Mouse (Mus musculus): ENCODE results near the gene Gtf2f1. TPM values are rescaled to one million over a fixed set of nuclear protein-coding genes. Genes with fewer than 3 reads are reported as not detected.

Gene Gtf2f1
- polyA plus RNA-seq, 1 experiment, result 61.6 TPM

DNA sequence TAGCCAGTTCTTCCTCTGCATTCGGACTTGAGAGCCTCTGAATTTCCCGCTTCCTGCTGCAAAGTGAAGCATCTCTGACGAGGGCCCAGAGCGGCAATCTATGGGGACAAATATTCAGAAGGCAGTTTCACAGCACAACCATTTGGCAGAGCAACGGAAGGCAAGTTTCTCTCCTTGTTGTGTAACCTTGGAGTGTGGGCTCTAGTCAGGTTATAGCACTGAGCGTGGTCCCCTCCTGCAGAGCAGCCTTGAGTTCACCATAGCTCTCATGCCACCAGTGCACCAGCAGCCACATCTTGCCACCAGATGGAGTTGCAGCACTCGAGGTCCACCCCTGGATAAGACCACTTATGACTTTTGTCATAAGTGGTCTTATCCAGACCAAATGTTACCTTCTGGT, 22.6 kb downstream of the Gtf2f1 start:
- no peak overlapping the region for H3K4me3 ChIP-seq
- peaks cover 18% of the 10 kb centered on the region for H3K79me2 ChIP-seq (ENCODE audit: control insufficient read depth, insufficient read depth)
- no peaks in the 10 kb centered on the region for H3K27me3 ChIP-seq (ENCODE audit: control insufficient read depth, insufficient read depth, insufficient read length)
- no peaks in the 10 kb centered on the region for H3K36me3 ChIP-seq (ENCODE audit: control insufficient read depth, insufficient read depth)
- no peak overlapping the region for H3K4me2 ChIP-seq (ENCODE audit: low read depth)
- no peak overlapping the region for H3ac ChIP-seq (ENCODE audit: control insufficient read depth, insufficient read length)
- TF ChIP-seq TCF3 (IDR thresholded peaks at IDR 0.05; ENCODE audit: insufficient read length, low read depth) (no peak), MAX (IDR thresholded peaks at IDR 0.05; ENCODE audit: low read depth) (no peak), POLR2AphosphoS2 (IDR thresholded peaks at IDR 0.05; ENCODE audit: insufficient read length, low read depth) (no peak)

DNA sequence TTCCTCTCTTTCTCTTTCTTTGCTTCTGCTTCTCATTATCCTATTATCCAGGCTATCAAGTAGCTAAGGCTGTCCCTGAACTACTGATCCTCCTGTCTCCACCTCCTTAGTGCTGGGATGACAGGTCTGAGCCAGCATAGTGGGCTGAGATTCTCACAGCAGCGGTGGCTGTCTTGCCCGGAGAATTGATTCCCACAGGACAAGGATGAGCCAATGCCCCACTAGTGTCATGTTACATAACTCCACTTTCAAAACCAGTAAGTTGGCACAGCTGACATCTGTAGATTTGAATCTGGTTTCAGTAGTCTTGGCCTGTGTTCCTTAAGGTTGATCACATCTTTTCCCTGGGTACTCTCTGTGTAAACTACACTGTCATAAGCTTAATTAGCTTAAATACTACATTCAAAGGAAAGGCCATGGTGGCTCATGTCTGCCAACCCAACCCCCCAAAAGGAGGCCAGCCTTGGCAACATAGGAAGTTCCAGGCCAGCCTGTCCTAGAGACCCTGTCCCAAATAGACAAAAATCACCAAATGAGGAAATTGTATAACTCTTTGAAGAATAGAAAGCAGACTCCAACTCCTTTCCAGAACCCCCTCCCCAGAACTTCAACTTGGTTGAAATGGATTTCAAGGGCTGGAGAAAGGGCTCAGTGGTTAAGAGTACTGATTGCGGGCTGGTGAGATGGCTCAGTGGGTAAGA, 24.8 kb downstream of the Gtf2f1 start:
- no peak for TF ChIP-seq POLR2AphosphoS2 (IDR thresholded peaks at IDR 0.05; ENCODE audit: insufficient read length, low read depth)
- no peak for TF ChIP-seq USF1 (IDR thresholded peaks at IDR 0.05; ENCODE audit: low read depth)
- TF ChIP-seq E2F4 (IDR thresholded peaks at IDR 0.05; ENCODE audit: insufficient read depth), result no peak
- no peak for TF ChIP-seq POLR2A (IDR thresholded peaks at IDR 0.05; ENCODE audit: insufficient read length, low read depth)
- TF ChIP-seq MYOD1 (IDR thresholded peaks at IDR 0.05; ENCODE audit: control insufficient read depth in 1 of 3, insufficient read length in 2 of 3, low read depth in 2 of 3), result no peak
- no peak for TF ChIP-seq CEBPB (IDR thresholded peaks at IDR 0.05; ENCODE audit: insufficient read depth, poor library complexity, severe bottlenecking)
- no peak for TF ChIP-seq MAX (IDR thresholded peaks at IDR 0.05; ENCODE audit: low read depth)
- no peak for TF ChIP-seq TCF3 (IDR thresholded peaks at IDR 0.05; ENCODE audit: insufficient read length, low read depth)
- no peak for TF ChIP-seq TCF12 (IDR thresholded peaks at IDR 0.05; ENCODE audit: insufficient read depth, poor library complexity, severe bottlenecking)
- no peak for TF ChIP-seq REST (IDR thresholded peaks at IDR 0.05; ENCODE audit: insufficient read depth, insufficient read length)
- TF ChIP-seq SRF (IDR thresholded peaks at IDR 0.05; ENCODE audit: control insufficient read depth, insufficient read length, low read depth), result no peak
- no peaks in the 10 kb centered on the region for H3K36me3 ChIP-seq (ENCODE audit: control insufficient read depth, insufficient read depth)

DNA sequence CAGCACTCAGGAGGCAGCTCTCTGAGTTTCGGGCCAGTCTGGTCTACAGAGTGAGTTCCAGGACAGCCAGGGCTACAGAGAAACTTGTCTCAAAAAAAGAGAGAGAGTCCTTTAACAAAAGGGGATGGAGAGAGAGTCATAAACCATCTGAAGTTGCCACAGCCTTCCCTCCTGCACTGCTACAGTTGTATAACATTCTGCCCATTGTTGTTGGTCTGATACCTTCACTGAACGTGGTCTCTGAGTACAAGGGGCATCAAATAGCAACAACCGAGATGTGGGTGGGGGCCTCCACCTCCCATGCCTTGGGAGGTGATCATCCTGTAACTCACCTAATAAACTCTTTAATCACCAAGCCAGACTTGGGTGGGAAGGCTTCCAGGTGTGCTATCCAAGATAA, 25.4 kb downstream of the Gtf2f1 start:
- H3K4me2 ChIP-seq (ENCODE audit: low read depth), result no peak overlapping the region
- no peak overlapping the region for H3K4me3 ChIP-seq
- H3K27me3 ChIP-seq (ENCODE audit: control insufficient read depth, insufficient read depth, insufficient read length), result peaks cover 12% of the 10 kb centered on the region
- peaks cover 5% of the 10 kb centered on the region for H3K79me2 ChIP-seq (ENCODE audit: control insufficient read depth, insufficient read depth)
- H3ac ChIP-seq (ENCODE audit: control insufficient read depth, insufficient read length), result no peak overlapping the region
- no peaks in the 10 kb centered on the region for H3K36me3 ChIP-seq (ENCODE audit: control insufficient read depth, insufficient read depth)
- no peak for TF ChIP-seq MAX (IDR thresholded peaks at IDR 0.05; ENCODE audit: low read depth)
- TF ChIP-seq TCF12 (IDR thresholded peaks at IDR 0.05; ENCODE audit: insufficient read depth, poor library complexity, severe bottlenecking), result no peak
- no peak for TF ChIP-seq MYOD1 (IDR thresholded peaks at IDR 0.05; ENCODE audit: control insufficient read depth in 1 of 3, insufficient read length in 2 of 3, low read depth in 2 of 3)

More for the DNA sequence above, 24.8 kb downstream of the Gtf2f1 start:
- Histone ChIP-seq H3ac (ENCODE audit: control insufficient read depth, insufficient read length) (no peak overlapping the region), H3K4me2 (ENCODE audit: low read depth) (no peak overlapping the region), H3K27me3 (ENCODE audit: control insufficient read depth, insufficient read depth, insufficient read length) (peaks cover 8% of the 10 kb centered on the region), H3K4me3 (no peak overlapping the region), H3K79me2 (ENCODE audit: control insufficient read depth, insufficient read depth) (peaks cover 11% of the 10 kb centered on the region)

DNA sequence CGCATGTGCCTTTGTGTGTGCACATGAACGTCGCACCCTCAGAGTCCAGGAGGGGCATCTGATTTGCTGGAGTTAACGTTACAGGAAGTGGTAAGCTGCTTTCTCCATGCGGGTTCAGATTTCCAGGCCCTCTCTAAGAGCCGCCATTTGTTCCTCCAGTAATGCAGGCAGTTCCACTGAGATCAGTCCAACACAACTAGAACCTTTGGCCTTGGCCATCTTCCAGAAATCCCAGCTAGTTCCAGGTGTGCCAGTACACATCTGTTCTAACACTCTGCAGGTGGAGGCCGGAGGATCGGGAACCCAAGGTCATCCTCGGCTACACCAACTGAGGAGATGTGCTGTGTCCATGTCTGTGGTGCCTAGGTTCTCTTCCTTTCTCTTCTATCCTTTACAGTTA, 26.2 kb downstream of the Gtf2f1 start:
- TF ChIP-seq USF1 (IDR thresholded peaks at IDR 0.05; ENCODE audit: low read depth), result no peak
- TF ChIP-seq TCF12 (IDR thresholded peaks at IDR 0.05; ENCODE audit: insufficient read depth, poor library complexity, severe bottlenecking), result no peak
- TF ChIP-seq MYOD1 (IDR thresholded peaks at IDR 0.05; ENCODE audit: control insufficient read depth in 1 of 3, insufficient read length in 2 of 3, low read depth in 2 of 3), result no peak
- TF ChIP-seq REST (IDR thresholded peaks at IDR 0.05; ENCODE audit: insufficient read depth, insufficient read length), result no peak
- TF ChIP-seq MAX (IDR thresholded peaks at IDR 0.05; ENCODE audit: low read depth), result no peak
- no peak for TF ChIP-seq CEBPB (IDR thresholded peaks at IDR 0.05; ENCODE audit: insufficient read depth, poor library complexity, severe bottlenecking)
- no peak for TF ChIP-seq POLR2AphosphoS2 (IDR thresholded peaks at IDR 0.05; ENCODE audit: insufficient read length, low read depth)
- no peak for TF ChIP-seq SRF (IDR thresholded peaks at IDR 0.05; ENCODE audit: control insufficient read depth, insufficient read length, low read depth)
- no peak for TF ChIP-seq MYOG (IDR thresholded peaks at IDR 0.05; ENCODE audit: control insufficient read depth in 1 of 3, insufficient read depth in 1 of 3, insufficient read length in 2 of 3, low read depth in 2 of 3)

DNA sequence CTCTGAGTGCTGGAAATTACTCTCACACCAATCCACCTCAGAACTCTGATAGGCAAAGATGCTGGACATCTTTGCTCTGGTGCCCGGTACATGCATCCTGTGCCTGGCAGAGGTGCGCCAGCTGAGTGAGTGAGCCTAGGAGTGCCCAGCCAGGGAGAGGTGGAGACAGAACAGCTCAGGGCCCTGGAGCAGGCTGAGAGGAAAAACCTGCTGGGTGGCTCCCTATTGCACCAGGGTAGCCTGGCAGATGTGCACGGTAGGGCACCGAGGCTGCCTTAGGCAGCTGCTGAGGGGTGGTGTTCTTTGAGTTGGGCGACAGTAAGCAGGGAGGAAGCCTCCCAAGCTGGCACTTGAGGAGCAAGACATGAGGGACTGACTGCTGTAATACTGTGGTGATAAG, 29.1 kb downstream of the Gtf2f1 start, which contains the start of gene Acer1:
Gene Acer1 (minus strand): TSS at position 114 of the 400 bp plus-strand sequence.
- H3K27me3 ChIP-seq (ENCODE audit: control insufficient read depth, insufficient read depth, insufficient read length), result peaks cover 26% of the 10 kb centered on the region
- TF ChIP-seq TCF3 (IDR thresholded peaks at IDR 0.05; ENCODE audit: insufficient read length, low read depth), result no peak
- no peak for TF ChIP-seq MYOG (IDR thresholded peaks at IDR 0.05; ENCODE audit: control insufficient read depth in 1 of 3, insufficient read depth in 1 of 3, insufficient read length in 2 of 3, low read depth in 2 of 3)
- TF ChIP-seq CEBPB (IDR thresholded peaks at IDR 0.05; ENCODE audit: insufficient read depth, poor library complexity, severe bottlenecking), result no peak
- TF ChIP-seq POLR2A (IDR thresholded peaks at IDR 0.05; ENCODE audit: insufficient read length, low read depth), result no peak
- TF ChIP-seq MAX (IDR thresholded peaks at IDR 0.05; ENCODE audit: low read depth), result no peak
- TF ChIP-seq REST (IDR thresholded peaks at IDR 0.05; ENCODE audit: insufficient read depth, insufficient read length), result no peak
- TF ChIP-seq SRF (IDR thresholded peaks at IDR 0.05; ENCODE audit: control insufficient read depth, insufficient read length, low read depth), result no peak
- no peak for TF ChIP-seq TCF12 (IDR thresholded peaks at IDR 0.05; ENCODE audit: insufficient read depth, poor library complexity, severe bottlenecking)
- no peak for TF ChIP-seq E2F4 (IDR thresholded peaks at IDR 0.05; ENCODE audit: insufficient read depth)
- no peaks in the 10 kb centered on the region for H3K36me3 ChIP-seq (ENCODE audit: control insufficient read depth, insufficient read depth)

More for the DNA sequence above, 26.2 kb downstream of the Gtf2f1 start:
- Histone ChIP-seq H3K36me3 (ENCODE audit: control insufficient read depth, insufficient read depth) (no peaks in the 10 kb centered on the region), H3K4me3 (no peak overlapping the region), H3K27me3 (ENCODE audit: control insufficient read depth, insufficient read depth, insufficient read length) (peaks cover 12% of the 10 kb centered on the region), H3K4me2 (ENCODE audit: low read depth) (no peak overlapping the region), H3K79me2 (ENCODE audit: control insufficient read depth, insufficient read depth) (no peaks in the 10 kb centered on the region), H3ac (ENCODE audit: control insufficient read depth, insufficient read length) (no peak overlapping the region)

More for the DNA sequence above, 29.1 kb downstream of the Gtf2f1 start, which contains the start of gene Acer1:
- H3K4me3 ChIP-seq, result no peak within 1 kb of the TSS
- H3K4me2 ChIP-seq (ENCODE audit: low read depth), result no peak within 1 kb of the TSS
- H3ac ChIP-seq (ENCODE audit: control insufficient read depth, insufficient read length), result no peak within 1 kb of the TSS
- no peaks in the 10 kb centered on the region for H3K79me2 ChIP-seq (ENCODE audit: control insufficient read depth, insufficient read depth)

Measured in myocyte (in vitro differentiated cells).